Mouse (Mus musculus): ENCODE measurements at regions not wholly inside any gene's neighbourhood (a gene's known extent, or its start where the extent isn't known, plus 50 kb on each side); places are given as distances from the start of the nearest gene placed in this dataset.

DNA sequence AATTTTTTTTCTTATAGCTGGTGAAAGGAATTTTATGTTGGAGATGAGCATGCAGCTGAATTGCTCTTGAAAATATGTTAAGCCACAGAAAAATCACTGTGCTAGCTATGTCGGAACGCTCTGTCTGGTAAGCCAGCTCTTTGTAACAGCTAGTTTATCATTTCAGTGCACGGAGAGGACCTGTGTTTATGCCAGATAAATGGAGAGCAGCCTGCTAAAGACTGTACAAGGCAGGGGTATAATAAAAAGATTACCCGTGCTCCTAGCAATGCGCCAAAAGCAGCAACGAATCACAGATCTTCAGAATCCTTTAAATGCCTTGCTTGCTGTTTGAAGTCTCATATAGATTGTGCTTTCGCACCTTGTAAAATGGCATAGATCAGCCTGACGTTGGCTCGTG lies 232.2 kb upstream of the Daam1 start:
- no peak for ATAC-seq (replicated peaks; ENCODE audit: insufficient number of reproducible peaks, low FRiP score, low TSS enrichment, poor library complexity, severe bottlenecking)

DNA sequence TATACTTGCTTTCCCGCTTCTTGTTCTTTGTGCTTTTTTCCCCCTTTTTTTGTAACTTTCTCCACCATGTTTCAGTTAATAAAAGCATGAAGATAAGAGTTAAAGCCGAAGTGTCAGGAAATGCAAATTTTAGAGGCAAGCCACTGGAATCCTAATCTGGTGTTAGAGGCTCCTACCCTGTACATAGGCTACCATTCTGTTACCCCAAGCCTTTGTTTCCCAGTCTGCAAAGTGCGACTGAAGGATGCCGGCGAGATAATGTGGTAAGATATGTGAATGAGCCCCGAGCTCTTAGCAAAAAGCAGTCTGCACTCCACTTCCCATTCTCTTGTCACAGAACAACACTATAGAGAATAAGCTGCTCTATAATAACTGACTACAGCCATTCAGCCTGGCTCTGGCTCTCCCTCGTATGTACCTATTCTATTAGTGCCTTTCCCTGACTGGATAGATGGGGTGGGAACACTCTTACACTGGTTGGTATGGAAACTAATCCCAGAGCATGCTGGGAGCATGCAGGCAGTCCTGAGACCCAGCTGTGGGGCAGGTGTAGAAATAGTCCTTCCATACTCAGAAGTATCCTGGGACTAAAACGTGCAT lies 229.7 kb upstream of the Daam1 start:
- ATAC-seq (replicated peaks; ENCODE audit: insufficient number of reproducible peaks, low FRiP score, low TSS enrichment, poor library complexity, severe bottlenecking), result no peak

DNA sequence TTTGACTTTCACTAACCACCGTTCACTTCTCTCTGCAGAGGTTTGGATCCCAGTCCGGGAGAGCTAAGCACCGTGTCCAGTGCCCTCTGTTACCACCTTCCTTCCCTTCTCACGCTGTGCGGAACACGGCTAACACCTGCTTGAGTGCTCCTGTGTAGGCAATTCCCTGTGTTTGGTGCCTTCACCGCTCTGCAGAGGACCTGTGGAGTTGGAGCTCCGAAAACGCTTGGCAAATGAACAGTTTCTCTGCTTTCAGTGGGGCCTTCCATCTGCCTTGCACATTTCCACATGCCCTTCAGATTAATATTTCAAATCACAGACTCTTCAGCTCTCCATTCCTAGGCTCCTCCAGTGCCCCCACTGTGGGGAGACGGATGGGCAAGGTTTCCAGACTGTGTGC lies 227.7 kb upstream of the Daam1 start:
- ATAC-seq (replicated peaks; ENCODE audit: insufficient number of reproducible peaks, low FRiP score, low TSS enrichment, poor library complexity, severe bottlenecking), result no peak

DNA sequence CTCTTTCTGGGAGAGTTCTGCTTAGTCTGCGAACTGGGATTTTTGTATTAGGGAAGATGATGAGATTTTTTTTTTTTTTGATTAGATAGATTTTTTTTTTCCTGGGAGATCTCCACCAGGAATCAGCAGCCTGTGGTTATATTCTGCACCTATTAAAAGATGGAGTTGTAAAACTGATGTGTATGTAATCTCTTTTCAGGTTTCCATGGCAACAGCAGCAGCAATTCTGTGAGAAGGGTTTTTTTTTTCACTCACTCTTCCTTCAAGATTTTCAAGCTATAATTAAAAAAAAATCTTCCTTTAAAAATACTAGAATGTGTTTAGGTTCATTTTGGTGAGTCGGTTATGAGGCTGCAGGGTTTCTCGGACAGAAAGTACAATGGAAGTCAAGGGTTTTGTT lies 224.5 kb upstream of the Daam1 start:
- ATAC-seq (replicated peaks; ENCODE audit: insufficient number of reproducible peaks, low FRiP score, low TSS enrichment, poor library complexity, severe bottlenecking), result no peak

DNA sequence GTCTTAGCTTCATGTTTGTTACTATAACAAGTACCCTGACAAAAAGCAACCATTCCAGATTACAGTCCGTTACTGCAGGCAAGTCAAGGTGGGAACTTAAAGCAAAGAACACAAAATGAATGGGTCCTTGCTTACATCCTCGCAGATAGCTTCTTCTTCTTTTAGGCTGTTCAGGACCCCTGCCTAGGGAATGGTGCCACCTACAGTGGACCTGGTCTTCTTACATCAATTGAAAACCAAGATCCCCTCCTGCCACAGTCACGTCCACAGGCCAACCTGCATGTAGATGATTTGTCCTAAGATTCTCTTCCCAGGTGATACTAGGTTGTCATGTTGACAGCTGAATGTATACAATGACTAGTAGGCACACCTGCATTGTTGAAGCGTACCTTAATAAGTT lies 222.9 kb upstream of the Daam1 start:
- no peak for ATAC-seq (replicated peaks; ENCODE audit: insufficient number of reproducible peaks, low FRiP score, low TSS enrichment, poor library complexity, severe bottlenecking)

DNA sequence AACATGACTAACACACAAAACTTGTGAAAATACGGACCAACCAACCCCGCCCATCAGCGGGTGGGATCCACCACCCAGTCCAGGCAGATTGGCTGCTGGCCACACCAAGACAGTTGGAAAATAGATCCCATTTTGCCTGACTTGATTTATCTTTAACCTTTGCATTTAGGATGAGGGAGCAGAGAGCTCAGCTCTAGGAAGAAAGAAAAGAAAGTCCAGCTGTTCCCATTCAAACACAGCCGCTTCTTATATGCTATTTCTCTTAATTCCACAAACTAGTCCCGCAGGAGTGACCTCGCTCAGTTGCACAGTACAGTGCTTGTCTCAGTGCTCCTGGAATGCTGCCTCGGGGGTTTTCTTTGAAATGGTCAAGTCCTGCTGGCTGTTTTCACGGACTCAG lies 217.6 kb upstream of the Daam1 start:
- no peak for ATAC-seq (replicated peaks; ENCODE audit: insufficient number of reproducible peaks, low FRiP score, low TSS enrichment, poor library complexity, severe bottlenecking)

DNA sequence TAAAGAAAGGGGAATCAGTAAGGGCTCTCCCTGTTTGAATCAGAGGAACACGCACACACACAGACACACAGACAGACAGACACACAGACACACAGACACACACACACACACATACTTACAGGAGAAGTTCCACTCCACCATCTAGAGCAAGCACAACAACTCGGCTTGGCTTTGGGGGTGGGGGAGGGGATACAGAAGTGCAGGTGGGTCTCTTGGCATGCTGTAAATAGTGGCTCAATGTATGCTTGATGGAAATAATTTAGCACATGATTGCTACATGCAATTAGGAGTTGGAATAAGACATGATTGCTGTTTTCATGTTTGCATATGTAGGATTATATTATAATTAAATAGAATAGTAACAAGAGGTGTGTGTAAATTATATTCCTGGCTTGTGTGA lies 215.9 kb upstream of the Daam1 start:
- no peak for ATAC-seq (replicated peaks; ENCODE audit: insufficient number of reproducible peaks, low FRiP score, low TSS enrichment, poor library complexity, severe bottlenecking)

DNA sequence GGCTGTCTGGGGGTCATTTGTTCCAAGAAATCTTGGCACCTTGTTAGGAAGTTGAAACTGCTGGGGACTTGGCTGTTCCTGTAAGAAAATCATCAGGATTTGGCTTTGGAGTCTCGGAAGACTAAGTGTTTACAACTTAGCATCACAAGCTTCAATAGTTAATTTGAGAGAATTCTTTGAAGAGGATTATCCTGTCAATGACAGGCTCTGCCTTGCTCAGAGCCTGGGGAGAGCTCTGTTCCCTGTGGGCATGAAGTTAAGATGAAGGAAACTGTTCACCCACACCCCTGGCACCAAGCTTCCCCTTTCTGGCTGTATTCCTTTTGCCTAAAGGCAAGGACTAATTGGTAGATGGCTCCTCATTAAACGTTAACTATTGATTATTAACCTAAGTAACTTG lies 215.5 kb upstream of the Daam1 start:
- ATAC-seq (replicated peaks; ENCODE audit: insufficient number of reproducible peaks, low FRiP score, low TSS enrichment, poor library complexity, severe bottlenecking), result no peak

DNA sequence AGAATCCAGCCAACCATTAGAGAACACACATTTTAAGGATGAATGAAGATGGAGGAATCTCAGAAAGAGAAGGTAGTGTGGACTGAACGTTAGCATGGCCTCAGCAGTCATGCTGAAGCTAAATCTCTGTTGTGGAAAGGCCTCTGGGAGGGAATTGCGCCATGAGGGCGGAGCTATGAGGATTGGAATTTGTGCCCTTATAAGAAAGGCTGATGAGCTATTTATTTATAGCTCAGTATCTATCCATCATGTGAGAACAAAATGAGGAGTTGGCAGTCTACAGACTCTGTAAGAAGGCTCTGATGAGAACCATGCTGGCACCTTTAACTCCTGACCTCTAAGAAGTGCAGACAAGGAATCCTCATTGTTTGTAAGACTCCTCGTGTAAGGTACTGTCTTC lies 214.8 kb upstream of the Daam1 start:
- ATAC-seq (replicated peaks; ENCODE audit: insufficient number of reproducible peaks, low FRiP score, low TSS enrichment, poor library complexity, severe bottlenecking), result no peak

DNA sequence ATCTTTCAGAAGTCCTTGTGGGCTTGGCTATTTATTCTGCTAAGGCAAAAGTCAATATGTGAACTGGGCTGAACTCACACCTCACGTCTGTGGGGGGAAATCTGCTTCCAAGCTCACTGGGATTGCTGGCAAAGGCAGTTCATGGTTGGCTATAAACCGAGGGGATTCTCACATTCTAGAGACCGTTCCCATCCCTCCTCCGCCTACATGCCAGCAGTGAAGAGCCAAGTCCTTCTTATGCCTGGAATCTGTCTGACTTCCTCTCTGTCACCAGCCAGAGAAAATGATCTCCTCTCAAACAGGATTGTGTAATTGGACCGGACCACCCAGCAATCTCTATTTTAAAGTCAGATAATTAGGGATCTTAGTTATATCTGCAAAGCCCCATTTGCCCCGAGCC lies 212.4 kb upstream of the Daam1 start:
- no peak for ATAC-seq (replicated peaks; ENCODE audit: insufficient number of reproducible peaks, low FRiP score, low TSS enrichment, poor library complexity, severe bottlenecking)

DNA sequence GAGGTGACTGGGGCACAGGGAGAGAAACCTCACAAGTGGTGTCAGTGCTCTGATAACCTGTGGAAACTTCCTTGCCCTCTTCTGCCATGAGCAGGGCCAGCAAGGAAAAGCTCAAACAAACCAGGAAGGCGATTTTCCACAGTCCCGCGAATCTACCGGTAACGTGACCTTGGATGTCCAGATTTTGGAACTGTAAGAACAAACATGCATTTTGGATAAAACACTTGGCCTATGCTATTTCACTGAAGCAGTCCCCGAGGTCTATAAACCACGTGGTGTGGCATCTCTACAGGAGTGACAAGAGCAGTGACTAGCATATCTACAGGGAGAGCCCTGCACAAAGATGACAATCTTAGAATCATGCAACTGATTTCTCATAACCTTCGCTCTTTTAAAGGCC lies 211.9 kb upstream of the Daam1 start:
- no peak for ATAC-seq (replicated peaks; ENCODE audit: insufficient number of reproducible peaks, low FRiP score, low TSS enrichment, poor library complexity, severe bottlenecking)

DNA sequence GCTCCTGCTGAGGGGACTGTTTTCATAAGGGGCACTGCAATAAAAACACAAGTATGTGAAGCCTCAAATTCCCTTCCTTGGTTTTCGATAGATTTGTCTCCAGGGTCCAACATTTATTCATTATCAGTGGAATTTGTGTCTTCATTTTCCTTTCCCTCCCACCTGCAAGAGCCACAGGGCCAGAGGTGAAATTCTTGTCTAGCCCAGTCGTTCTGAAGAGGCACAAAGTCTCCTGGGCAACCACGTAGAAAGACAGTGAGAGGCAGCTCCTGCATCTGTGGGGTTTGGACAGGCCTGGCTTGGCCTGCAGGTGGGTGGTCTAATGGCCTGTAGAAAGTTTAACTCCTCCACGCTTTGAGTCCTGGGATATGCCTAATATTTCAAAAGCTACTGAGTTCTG lies 211.3 kb upstream of the Daam1 start:
- ATAC-seq (replicated peaks; ENCODE audit: insufficient number of reproducible peaks, low FRiP score, low TSS enrichment, poor library complexity, severe bottlenecking), result no peak

DNA sequence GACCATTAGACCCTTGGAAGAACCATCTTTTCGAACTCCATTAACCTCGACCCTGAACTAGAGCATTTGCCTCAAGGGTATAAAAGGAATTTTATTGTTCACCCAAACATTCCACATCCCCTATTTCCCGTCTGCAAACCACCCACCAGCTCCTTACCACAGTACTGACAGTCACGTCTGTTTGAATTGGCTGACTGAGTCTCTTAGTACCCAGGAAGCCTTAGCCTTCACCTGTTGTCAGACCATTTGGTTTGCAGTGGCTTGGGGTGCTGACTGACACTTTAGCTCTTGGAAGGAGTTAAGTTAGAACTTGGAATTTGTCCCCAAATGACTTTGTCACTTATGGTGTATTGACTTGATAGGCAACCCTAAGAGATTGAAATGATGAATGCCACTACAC lies 209.3 kb upstream of the Daam1 start:
- ATAC-seq (replicated peaks; ENCODE audit: insufficient number of reproducible peaks, low FRiP score, low TSS enrichment, poor library complexity, severe bottlenecking), result no peak

DNA sequence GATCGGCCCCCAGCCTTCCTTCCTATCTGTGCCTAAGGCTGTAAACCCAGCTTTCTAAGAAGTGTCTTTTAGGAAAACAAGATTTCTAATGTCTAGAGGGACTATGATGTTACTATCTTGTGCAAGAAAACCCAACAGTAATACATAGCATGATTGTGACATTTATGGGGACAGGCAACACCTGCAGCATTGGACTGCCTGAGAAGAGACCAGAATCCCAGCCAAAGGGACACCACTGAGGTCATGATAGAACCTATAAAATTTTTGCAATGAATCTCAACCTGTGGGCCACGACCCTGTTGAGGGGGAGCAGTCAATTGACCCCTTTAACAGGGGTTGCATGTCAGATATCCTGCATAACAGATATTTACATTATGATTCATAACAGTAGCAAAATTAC lies 208.1 kb upstream of the Daam1 start:
- no peak for ATAC-seq (replicated peaks; ENCODE audit: insufficient number of reproducible peaks, low FRiP score, low TSS enrichment, poor library complexity, severe bottlenecking)

DNA sequence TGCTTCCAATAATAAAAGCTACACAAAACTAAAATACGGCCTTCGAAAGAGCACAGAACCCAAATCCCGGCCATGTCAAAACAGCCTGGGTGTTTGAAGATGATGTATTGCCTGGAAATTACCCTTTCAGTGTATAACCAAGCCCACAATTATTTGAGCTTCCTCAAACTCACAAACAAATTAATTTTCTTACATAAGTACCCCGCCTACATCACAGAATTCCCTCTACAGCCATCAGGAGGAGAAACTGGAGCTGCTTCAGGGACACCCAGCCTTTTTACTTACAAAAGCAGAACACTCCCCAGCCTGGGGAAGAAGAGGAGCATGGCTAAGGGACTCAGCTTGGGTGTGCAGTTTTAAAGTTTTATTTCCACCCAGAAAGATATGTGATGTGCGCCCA lies 207.6 kb upstream of the Daam1 start:
- no peak for ATAC-seq (replicated peaks; ENCODE audit: insufficient number of reproducible peaks, low FRiP score, low TSS enrichment, poor library complexity, severe bottlenecking)

DNA sequence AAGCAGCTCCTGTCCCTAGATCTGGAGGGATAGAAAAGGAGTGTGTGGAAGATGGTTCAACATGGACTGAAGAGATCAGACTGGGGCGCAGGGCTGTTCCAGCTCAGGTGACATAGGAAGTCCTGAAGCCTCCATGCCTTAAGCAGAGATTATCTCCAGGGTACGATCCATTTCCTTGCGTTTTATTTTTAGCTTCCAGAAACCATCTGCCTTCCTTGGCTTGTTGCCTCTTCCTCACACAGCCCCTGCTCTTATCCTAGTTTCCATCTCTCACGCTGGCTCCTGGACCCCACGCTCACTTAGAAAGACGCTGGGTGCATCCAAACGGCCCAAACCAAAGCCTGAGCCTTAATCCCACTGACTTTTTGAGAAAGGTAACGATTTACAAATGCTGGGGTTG lies 206.8 kb upstream of the Daam1 start:
- ATAC-seq (replicated peaks; ENCODE audit: insufficient number of reproducible peaks, low FRiP score, low TSS enrichment, poor library complexity, severe bottlenecking), result no peak

DNA sequence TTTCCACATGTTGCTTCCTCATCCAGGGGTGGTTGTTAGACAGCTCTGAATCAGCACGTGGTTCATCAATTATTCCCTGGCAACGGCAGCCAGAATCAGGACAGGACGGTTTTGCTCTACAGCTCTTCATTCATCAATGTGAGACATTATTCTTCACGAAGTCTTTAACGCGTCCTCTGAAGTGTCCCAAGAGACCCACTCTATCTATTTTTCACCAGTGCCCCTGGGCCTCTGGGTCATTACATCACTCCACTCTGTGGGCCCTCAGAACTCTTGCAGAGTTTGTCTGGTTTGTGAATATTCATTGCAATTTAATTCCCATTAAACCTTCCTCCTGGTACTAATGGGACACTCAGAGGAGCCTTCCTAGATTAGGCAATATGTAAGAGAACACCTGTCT lies 206.2 kb upstream of the Daam1 start:
- ATAC-seq (replicated peaks; ENCODE audit: insufficient number of reproducible peaks, low FRiP score, low TSS enrichment, poor library complexity, severe bottlenecking), result no peak

DNA sequence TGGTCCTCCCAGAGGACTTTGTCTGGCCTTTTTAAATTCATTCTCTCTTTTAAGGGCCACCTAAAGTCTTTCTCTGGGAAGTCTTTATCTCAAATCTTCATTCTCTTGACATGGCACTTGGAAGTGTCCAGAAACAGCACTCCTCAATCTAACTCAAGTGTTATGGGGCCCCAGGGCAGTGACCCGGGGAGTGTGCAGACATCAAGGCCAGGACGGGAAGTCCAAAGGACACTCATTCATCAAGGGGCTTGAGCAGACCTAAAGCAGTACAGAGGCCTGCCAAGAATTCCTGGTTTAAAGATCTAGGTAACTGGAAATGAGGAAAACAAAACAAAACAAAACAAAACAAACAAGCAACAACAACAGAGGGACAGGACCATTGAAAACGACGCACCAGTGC lies 205.8 kb upstream of the Daam1 start:
- no peak for ATAC-seq (replicated peaks; ENCODE audit: insufficient number of reproducible peaks, low FRiP score, low TSS enrichment, poor library complexity, severe bottlenecking)

DNA sequence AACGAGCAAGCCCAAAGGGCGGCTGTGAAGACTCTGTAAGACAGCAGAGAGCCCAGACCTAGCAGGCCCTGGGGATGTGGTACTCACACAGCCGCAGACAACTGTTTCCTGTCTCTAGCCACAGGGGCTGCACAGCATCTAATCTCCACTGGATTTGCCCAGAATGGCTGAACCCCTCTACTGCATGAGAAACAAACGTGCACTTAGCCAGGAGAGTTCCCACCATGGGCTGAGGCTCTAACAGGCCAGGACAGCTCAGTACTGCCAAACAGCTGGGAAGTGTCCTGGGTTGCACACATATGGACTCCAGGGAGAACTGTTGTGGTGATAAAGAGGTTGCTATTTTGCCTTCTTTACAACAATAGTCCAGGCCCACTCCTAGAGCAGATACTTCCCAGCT lies 204.1 kb upstream of the Daam1 start:
- ATAC-seq (replicated peaks; ENCODE audit: insufficient number of reproducible peaks, low FRiP score, low TSS enrichment, poor library complexity, severe bottlenecking), result no peak

DNA sequence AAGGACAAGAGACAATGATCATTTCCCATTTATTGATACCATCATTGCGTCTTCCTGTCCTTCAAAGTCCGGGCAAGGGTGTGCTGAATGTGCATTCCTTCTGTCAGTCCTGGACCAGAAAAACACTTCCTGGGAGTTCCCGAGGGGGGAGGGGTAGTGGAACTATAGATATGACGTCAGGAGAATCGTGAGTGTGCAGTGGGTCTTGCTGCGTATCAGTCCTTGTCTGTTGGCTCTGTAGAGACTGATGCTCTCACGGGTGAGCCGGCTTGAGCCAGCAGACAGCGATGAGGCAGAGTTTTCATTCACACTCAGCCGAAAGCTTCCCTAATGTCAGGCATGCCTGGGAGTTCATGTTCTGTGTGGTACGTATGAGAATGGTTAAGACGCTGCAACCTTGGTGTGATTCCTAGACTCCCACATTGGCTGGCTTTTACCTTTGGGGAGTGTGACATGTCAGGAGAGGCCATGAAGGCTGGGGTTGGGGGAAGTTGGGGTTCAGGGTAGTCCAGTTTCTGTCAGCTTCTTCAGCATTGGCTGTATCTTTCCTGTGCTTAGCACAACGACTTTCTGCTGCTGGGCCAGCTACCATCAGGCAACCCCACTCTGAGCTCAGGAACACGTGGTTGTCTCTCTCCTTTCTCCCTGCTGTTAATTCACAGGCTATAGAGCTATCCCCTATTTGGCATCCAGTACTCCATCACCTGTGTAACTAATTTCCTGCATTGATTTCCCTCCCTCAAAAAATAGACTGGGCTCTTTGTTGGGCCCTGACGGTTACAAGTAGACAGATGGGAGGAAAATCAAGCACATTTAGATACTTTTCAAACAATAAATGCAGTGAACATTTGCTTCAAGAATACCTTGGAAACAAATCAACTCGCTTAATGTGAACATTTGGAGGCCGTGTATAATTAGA lies 203.2 kb upstream of the Daam1 start:
- no peak for ATAC-seq (replicated peaks; ENCODE audit: insufficient number of reproducible peaks, low FRiP score, low TSS enrichment, poor library complexity, severe bottlenecking)

DNA sequence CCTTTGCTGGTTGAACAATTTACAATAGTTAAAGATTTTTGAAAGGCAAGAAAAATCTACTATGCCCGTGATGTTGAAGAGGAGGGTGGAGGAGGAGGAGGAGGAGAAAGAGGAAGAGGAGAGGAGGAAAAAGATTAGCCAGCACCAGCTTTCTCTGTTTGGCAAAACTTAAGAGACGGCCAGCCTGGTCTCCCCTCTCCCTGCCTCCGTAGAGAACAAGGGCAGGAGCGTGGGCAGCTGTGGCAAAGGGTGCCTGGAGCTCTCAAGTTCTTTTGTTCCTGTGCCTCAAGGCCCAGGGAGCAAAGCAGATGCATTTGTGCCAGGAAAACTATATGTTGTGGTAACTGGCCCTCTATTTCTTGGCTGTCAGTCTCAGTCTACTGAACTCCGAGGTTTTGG lies 202.5 kb upstream of the Daam1 start:
- no peak for ATAC-seq (replicated peaks; ENCODE audit: insufficient number of reproducible peaks, low FRiP score, low TSS enrichment, poor library complexity, severe bottlenecking)

Measured in monocyte, adult 5-6 weeks (primary cell).